In the genomic region with DNA sequence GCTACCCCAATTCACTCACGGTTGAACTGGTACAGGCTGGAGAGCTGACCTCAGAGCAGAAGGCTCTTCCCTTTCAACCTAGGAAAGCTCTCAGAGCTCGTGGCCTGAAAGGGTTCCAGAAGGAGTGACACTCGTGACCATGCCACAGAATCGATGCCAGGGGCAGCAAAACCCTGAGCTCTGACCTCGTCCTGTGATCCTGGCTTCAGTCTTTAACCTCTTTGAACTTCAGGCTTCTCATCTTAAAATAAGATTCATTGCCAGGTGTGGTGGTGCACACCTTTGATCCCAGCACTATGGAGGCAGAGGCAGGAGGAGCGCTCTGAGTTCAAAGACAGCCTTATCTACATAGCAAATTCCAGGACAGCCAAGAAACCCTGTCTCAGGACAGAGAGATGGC, we compare ENCODE assay signal across 25 mouse cellular contexts.
"Had no signal": no experiment of that assay in that cellular context is flagged by ENCODE, and none has a peak within 500 bp of the region (broad histone marks: within the 10 kb centered on the region; RNA-seq: fewer than 3 reads in every experiment).

No protein-coding gene starts in this region.

- H3K4me2 ChIP-seq: kidney, embryonic 15.5 days; limb, embryonic 12.5 days; limb, embryonic 15.5 days; liver, embryonic 13.5 days; lung, embryonic 15.5 days; midbrain, embryonic 13.5 days; neural tube, embryonic 13.5 days; stomach, embryonic 15.5 days had no signal

- H3K27me3 ChIP-seq: limb, embryonic 15.5 days; liver, embryonic 13.5 days; lung, embryonic 15.5 days; megakaryocyte, embryonic 14.5 days; neural tube, embryonic 13.5 days; stomach, embryonic 15.5 days had no signal

- ATAC-seq: intestine, postnatal 0 days; midbrain, embryonic 13.5 days; midbrain, embryonic 16.5 days had no signal

- H3K4me3 ChIP-seq: kidney, embryonic 15.5 days; limb, embryonic 12.5 days; limb, embryonic 15.5 days; liver, embryonic 13.5 days; lung, embryonic 15.5 days; megakaryocyte, embryonic 14.5 days; midbrain, embryonic 10.5 days; midbrain, embryonic 13.5 days; myocyte; neural tube, embryonic 13.5 days; stomach, embryonic 15.5 days had no signal

- H3K27ac ChIP-seq: kidney, embryonic 15.5 days; limb, embryonic 12.5 days; limb, embryonic 15.5 days; liver, embryonic 13.5 days; lung, embryonic 15.5 days; midbrain, embryonic 10.5 days; midbrain, embryonic 13.5 days; neural tube, embryonic 13.5 days; stomach, embryonic 15.5 days had no signal

- H3K9ac ChIP-seq: kidney, embryonic 15.5 days; limb, embryonic 12.5 days; limb, embryonic 15.5 days; liver, embryonic 13.5 days; lung, embryonic 15.5 days; midbrain, embryonic 13.5 days; neural tube, embryonic 13.5 days; stomach, embryonic 15.5 days had no signal

- H3K36me3 ChIP-seq: kidney, embryonic 15.5 days; limb, embryonic 15.5 days; midbrain, embryonic 13.5 days; stomach, embryonic 15.5 days had no signal

- DNase-seq: kidney, adult 2 months; kidney, postnatal 10 days; kidney, postnatal 4 days; left cerebral cortex, postnatal 4 days; liver, embryonic 13.5 days; lung, adult 18-20 months; lung, postnatal 10 days; lung, postnatal 36 days; right cerebral cortex, adult 18-20 months; right cerebral cortex, postnatal 14 days; right cerebral cortex, postnatal 4 days; spleen, adult 18-20 months; thymus, postnatal 25 days had no signal

- H3K9me3 ChIP-seq: limb, embryonic 12.5 days; limb, embryonic 15.5 days; liver, embryonic 13.5 days; lung, embryonic 15.5 days; midbrain, embryonic 13.5 days; neural tube, embryonic 13.5 days had no signal
